Mouse (Mus musculus): ENCODE measurements around the gene Bhlha9.

DNA sequence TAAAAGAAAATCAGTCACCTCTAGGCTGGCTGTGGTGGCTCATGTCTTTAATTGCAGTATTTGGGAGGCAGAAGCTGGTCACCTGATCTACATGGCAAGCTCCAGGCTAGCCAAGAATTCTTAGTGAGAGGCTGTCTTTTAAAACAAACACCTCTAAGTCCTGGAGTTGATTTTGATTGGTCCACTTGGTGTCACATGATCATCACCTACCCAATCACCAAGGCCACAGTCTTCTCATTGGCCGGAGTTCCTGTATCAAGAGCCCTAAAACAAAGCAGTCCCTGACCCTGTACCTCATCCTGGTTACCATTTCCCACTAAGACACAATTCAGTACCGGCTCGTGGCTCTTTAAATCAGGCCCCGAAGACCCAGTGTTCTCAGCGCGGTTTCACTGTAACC, 23.5 kb downstream of the Bhlha9 start:
- TF ChIP-seq CTCF (IDR thresholded peaks at IDR 0.05; ENCODE audit: borderline replicate concordance, insufficient read depth, low read depth, low read length), result no peak
- TF ChIP-seq POLR2A (IDR thresholded peaks at IDR 0.05; ENCODE audit: borderline replicate concordance, insufficient read depth, low read length), result no peak
